In genomic region chr11:30182716-30183411, GRCm38 (mm10) we compare ENCODE assay signal across 9 mouse cellular contexts.
DNase-seq lines count a peak whose midpoint lies in the region; ATAC-seq lines count a peak whose summit lies in the region.
"Had no signal": no experiment of that assay in that cellular context is flagged by ENCODE, and none has a peak within 500 bp of the region (broad histone marks: within the 10 kb centered on the region; RNA-seq: fewer than 3 reads in every experiment).

No protein-coding gene starts in this region.

- DNase-seq in 416B (ENCODE audit: low read depth) = peak; percentile 96
- peak; percentile 90 for DNase-seq in CD4-positive helper T cell, adult 2 months (ENCODE audit: low read depth, low spot score)
- DNase-seq in cerebellum, postnatal 10 days = no peak
- no peak for DNase-seq in layer of hippocampus, adult 18-20 months (ENCODE audit: low spot score in 2 of 2)
- no peak for DNase-seq in urinary bladder, postnatal 4 days (ENCODE audit: low spot score in 2 of 2)
- DNase-seq: gastrocnemius, postnatal 36 days; kidney, adult 11 months had no signal

- ATAC-seq in common myeloid progenitor, adult 5-6 weeks (replicated peaks; ENCODE audit: low read depth, poor library complexity, severe bottlenecking) = peak; percentile 88
- ATAC-seq in megakaryocyte-erythroid progenitor cell, adult 5-6 weeks (replicated peaks; ENCODE audit: low FRiP score, low TSS enrichment, poor library complexity, severe bottlenecking) = peak; percentile 88

Comparison
In these comparisons a context has a peak if more than half of its experiments do, and no peak if none do; other contexts are left out.
1. DNase-seq: peak in 416B (single experiment) and CD4-positive helper T cell, adult 2 months (single experiment); none in cerebellum, postnatal 10 days (0 of 2), layer of hippocampus, adult 18-20 months (0 of 2) and urinary bladder, postnatal 4 days (0 of 2).